Mouse (Mus musculus): Measurements from ENCODE around the gene Tekt5. TPM values are rescaled to one million over a fixed set of nuclear protein-coding genes. Genes with fewer than 3 reads are reported as not detected.

Tekt5 gene
- polyA plus RNA-seq (2016; fragmentation: Nextera tagmentation; extraction: Ambion mirVana): not detected in 2 replicates

DNA sequence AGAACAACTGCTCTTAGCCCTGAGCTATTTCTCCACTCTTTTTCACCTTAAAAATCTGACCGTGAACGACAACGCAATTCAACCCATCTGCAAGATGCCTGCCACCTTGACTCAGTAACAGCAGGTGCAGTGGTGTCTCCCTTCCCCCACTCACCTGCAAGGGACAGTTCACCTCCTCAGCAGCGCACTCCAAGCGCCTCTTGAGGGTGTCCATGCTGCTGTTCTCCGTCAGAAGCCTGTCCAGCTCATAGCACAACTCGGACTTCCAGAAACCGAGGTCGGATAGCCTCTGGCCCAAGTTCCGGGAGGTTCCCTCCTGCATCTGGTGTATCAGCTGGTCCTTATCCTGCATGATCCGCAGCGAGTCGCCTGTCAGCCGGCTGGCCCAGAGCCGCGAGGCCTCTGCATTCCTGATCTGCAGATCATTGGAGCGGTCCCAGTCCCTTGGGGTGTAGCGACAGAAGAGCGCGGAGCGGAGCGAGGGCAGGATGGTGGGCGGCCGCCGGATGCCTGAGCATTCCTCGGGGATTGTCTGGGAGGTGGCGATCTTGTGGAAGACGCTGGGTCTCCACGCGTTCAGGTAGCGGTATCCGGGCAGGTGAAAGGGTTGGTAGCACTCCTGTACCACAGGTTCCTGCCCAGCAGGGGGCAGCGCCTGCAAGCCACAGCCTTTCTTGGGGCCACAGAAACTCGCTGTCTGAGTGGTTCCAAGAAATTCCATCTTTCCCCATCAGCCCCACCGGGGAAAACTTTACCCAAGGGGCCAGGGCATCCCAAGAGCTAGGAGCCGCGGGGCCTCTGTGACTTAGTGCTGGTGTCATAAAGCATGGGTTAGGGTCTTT lies at the start of gene Tekt5:
Gene Tekt5 (minus strand): TSS at position 792 of the 842 bp plus-strand sequence.
- H3K36me3 ChIP-seq: no peaks in the 10 kb centered on the region
- peak within 1 kb of the TSS; percentile 47 for H3K4me3 ChIP-seq
- DNase-seq (ENCODE audit: low spot score): peak; percentile 44
- peaks cover 33% of the 10 kb centered on the region for H3K27me3 ChIP-seq (ENCODE audit: low read depth, poor library complexity, severe bottlenecking)
- peaks cover 8% of the 10 kb centered on the region for H3K4me1 ChIP-seq
- no peaks in the 10 kb centered on the region for H3K9me3 ChIP-seq (replicated peaks)
- WGBS: 8% methylated on average over 37 of the region's 37 CpGs
- no peak within 1 kb of the TSS for H3K27ac ChIP-seq (replicated peaks)

- Histone ChIP-seq H3K9me3 (replicated peaks) (no peaks in the 10 kb centered on the region), H3K27me3 (ENCODE audit: low read depth, poor library complexity, severe bottlenecking) (no peaks in the 10 kb centered on the region), H3K4me1 (peaks cover 25% of the 10 kb centered on the region), H3K4me3 (no peak overlapping the region), H3K27ac (replicated peaks) (no peak overlapping the region), H3K36me3 (no peaks in the 10 kb centered on the region)
- no peak for DNase-seq (ENCODE audit: low spot score)
These were observed 48.4 kb upstream of the Tekt5 start for GRCm38 (mm10) chr16:10443723-10444122.

- no peak overlapping the region for H3K4me3 ChIP-seq
- no peaks in the 10 kb centered on the region for H3K9me3 ChIP-seq (replicated peaks)
- no peak overlapping the region for H3K27ac ChIP-seq (replicated peaks)
- WGBS: 91% methylated on average over 4 of the region's 4 CpGs
- H3K4me1 ChIP-seq: peaks cover 12% of the 10 kb centered on the region
- peaks cover 10% of the 10 kb centered on the region; the same call in 1 of the 2 replicates for H3K36me3 ChIP-seq
- H3K27me3 ChIP-seq (ENCODE audit: low read depth, poor library complexity, severe bottlenecking): no peaks in the 10 kb centered on the region
- DNase-seq (ENCODE audit: low spot score): no peak
These were observed 46.5 kb upstream of the Tekt5 start for GRCm38 (mm10) chr16:10441761-10442160.

DNA sequence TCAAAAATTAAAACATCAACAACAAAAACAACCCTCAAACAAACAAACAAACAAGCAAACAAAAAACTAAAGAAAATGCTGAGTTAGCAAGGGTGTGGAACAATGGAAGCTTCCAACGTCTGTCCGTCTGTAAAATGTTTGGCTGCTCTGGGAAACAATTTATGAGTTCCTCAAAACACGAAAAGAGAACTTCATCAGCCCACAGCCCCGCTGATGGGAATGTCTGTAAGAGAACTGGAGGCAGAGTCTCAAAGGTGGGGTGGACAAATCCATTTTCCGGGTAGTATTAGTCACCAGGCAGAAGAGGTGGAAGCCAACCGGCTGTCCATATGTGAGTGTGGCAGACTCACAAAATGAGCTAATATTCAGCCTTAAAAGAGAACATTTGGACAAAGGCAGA lies 46.0 kb upstream of the Tekt5 start:
- H3K27me3 ChIP-seq (ENCODE audit: low read depth, poor library complexity, severe bottlenecking): no peaks in the 10 kb centered on the region
- 84% methylated on average over 6 of the region's 6 CpGs for WGBS
- H3K4me1 ChIP-seq: peaks cover 8% of the 10 kb centered on the region

DNA sequence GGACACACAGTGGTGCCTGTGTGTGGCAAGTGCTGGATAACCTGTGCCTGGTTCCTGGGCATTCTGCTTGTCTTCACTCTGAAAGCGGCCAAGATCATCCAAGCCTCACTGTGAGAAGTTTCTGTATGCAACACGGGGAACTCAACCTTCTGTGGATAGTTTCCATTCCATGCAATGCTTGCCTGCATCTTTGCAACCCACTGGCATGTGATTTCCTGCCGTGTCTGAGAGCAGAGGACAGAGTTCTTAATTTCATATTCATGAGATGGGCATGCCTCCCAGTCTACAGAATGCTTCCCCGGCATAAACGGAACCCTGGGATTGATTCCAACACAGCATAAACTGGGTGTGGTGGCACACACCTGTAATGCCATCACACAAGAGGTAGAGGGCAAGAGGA lies 42.8 kb upstream of the Tekt5 start:
- H3K9me3 ChIP-seq (replicated peaks): no peaks in the 10 kb centered on the region
- no peak for DNase-seq (ENCODE audit: low spot score)
- H3K4me1 ChIP-seq: no peaks in the 10 kb centered on the region
- 91% methylated on average over 5 of the region's 5 CpGs for WGBS
- H3K27ac ChIP-seq (replicated peaks): no peak overlapping the region
- H3K4me3 ChIP-seq: no peak overlapping the region
- H3K27me3 ChIP-seq (ENCODE audit: low read depth, poor library complexity, severe bottlenecking): no peaks in the 10 kb centered on the region
- peaks cover 12% of the 10 kb centered on the region; the same call in 1 of the 2 replicates for H3K36me3 ChIP-seq

More for the DNA sequence above, 46.0 kb upstream of the Tekt5 start:
- DNase-seq (ENCODE audit: low spot score): no peak
- Histone ChIP-seq H3K4me3 (no peak overlapping the region), H3K36me3 (peaks cover 10% of the 10 kb centered on the region; the same call in 1 of the 2 replicates), H3K9me3 (replicated peaks) (no peaks in the 10 kb centered on the region), H3K27ac (replicated peaks) (no peak overlapping the region)

DNA sequence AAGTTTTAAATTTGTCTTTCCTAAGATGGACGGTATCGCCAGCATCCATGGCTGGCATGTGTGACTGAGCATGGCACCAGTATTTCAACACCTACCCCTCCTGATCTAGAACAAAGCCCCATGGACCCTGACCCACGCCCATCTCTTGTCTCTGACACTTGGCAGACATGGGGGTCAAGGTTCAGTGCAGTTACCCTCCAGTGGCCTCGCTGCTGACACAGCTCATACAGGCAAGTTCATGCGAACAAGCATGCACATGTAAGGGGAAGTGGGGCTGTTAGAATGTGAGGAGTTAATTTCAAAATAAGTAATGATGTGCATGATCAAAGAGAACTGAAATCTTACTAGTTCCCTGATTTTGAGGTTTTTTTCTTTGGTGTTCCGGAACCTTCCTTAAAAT lies 40.9 kb upstream of the Tekt5 start:
- Histone ChIP-seq H3K27ac (replicated peaks) (no peak overlapping the region), H3K9me3 (replicated peaks) (no peaks in the 10 kb centered on the region), H3K36me3 (peaks cover 12% of the 10 kb centered on the region; the same call in 1 of the 2 replicates), H3K4me3 (no peak overlapping the region), H3K27me3 (ENCODE audit: low read depth, poor library complexity, severe bottlenecking) (no peaks in the 10 kb centered on the region), H3K4me1 (no peaks in the 10 kb centered on the region)
- DNase-seq (ENCODE audit: low spot score): no peak
- 88% methylated on average over 6 of the region's 6 CpGs for WGBS

DNA sequence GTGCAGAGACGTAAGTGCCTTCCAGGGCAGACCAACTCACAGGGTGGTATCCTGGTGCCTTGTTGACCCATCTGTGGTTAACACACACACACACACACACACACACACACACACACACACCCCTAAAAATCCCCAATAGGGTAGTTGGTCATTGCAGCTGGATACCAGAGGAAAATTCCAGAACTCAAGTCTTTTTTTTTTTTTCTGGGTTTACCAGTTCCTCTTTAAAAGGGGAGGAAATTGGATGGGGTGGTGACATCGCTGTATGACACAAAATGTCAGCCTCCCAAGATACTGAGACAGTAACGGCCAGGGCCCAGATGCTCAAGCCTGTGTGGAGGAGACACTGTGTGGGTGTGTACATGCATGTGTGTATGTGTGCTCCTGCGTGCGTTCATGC lies 38.1 kb upstream of the Tekt5 start:
- WGBS: 89% methylated on average over 5 of the region's 5 CpGs
- H3K36me3 ChIP-seq: peaks cover 12% of the 10 kb centered on the region; the same call in 1 of the 2 replicates
- no peaks in the 10 kb centered on the region for H3K9me3 ChIP-seq (replicated peaks)
- no peak overlapping the region for H3K27ac ChIP-seq (replicated peaks)
- no peak for DNase-seq (ENCODE audit: low spot score)
- no peaks in the 10 kb centered on the region for H3K4me1 ChIP-seq
- no peaks in the 10 kb centered on the region for H3K27me3 ChIP-seq (ENCODE audit: low read depth, poor library complexity, severe bottlenecking)
- H3K4me3 ChIP-seq: no peak overlapping the region

- H3K36me3 ChIP-seq: peaks cover 8% of the 10 kb centered on the region
- DNase-seq (ENCODE audit: low spot score): no peak
- no peaks in the 10 kb centered on the region for H3K27me3 ChIP-seq (ENCODE audit: low read depth, poor library complexity, severe bottlenecking)
- H3K4me1 ChIP-seq: no peaks in the 10 kb centered on the region
- WGBS: 91% methylated on average over 4 of the region's 4 CpGs
- no peak overlapping the region for H3K27ac ChIP-seq (replicated peaks)
- no peak overlapping the region for H3K4me3 ChIP-seq
- H3K9me3 ChIP-seq (replicated peaks): no peaks in the 10 kb centered on the region
These were observed 37.1 kb upstream of the Tekt5 start for GRCm38 (mm10) chr16:10432387-10432786.

GRCm38 (mm10) chr16:10431911-10432310 lies 36.6 kb upstream of the Tekt5 start:
- Histone ChIP-seq H3K4me3 (no peak overlapping the region), H3K9me3 (replicated peaks) (no peaks in the 10 kb centered on the region), H3K27me3 (ENCODE audit: low read depth, poor library complexity, severe bottlenecking) (no peaks in the 10 kb centered on the region), H3K36me3 (peaks cover 13% of the 10 kb centered on the region), H3K4me1 (no peaks in the 10 kb centered on the region), H3K27ac (replicated peaks) (no peak overlapping the region)
- DNase-seq (ENCODE audit: low spot score): no peak
- WGBS: 91% methylated on average over 1 of the region's 1 CpGs

DNA sequence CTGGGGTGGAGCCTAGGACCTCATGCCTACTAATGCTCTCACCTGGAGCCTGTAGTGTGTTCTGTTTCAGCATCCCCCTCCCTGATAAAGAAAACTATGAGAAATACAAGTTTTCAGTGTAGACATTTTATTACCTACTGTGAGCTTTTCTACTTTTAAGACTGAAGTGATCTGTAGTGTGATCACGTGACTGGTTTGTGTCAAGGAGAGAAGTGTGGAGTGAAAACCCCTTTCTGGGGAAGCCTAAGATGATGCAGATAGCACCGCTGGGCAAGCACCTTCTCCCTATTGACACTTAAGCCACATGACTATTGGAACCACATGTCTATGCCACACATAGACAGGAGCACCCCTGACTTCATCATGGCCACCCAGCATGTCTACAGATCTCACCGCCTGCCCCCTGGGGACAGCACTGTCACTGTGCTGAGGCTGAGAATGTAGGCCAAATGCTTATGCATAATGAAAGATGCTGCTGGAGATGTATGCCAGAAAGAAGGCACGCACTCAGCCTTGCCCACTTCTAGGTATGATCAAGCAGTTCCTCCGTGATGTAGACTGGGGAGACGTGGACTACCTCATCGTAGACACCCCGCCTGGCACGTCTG lies 25.3 kb upstream of the Tekt5 start:
- WGBS: 92% methylated on average over 9 of the region's 9 CpGs
- Histone ChIP-seq H3K9me3 (replicated peaks) (0 out of 2 replicates have a peak, but pooled peaks cover 5% of the 10 kb centered on the region), H3K27ac (replicated peaks) (no peak overlapping the region), H3K27me3 (ENCODE audit: low read depth, poor library complexity, severe bottlenecking) (no peaks in the 10 kb centered on the region), H3K4me1 (no peaks in the 10 kb centered on the region), H3K36me3 (peaks cover 100% of the 10 kb centered on the region), H3K4me3 (no peak overlapping the region)
- no peak for DNase-seq (ENCODE audit: low spot score)

DNA sequence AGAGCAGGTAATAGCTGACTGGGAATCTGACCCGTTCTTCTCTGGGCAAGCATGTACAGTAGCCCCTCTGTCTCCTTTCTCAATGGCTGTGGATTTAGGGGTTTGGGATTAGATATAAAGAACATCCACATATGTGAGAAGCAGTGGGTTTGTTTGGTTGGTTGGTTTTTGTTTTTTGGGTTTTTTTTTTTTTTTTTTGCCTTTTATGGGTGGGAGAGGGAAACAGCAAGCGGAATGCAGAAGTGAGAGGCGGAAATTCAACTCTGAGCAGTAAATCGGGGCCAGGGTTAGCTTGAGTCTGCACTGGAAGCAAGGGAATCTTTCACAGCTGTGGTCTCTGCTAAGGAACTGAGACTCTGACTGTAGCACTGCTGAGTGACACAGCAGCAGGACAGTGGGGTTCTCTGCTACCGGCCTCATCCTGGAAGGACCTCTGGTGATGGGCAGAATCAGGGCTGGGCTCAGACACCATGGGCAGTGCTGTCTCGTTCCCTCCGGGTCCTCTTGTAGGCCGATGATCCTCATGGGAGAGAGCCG lies 22.5 kb upstream of the Tekt5 start:
- no peak overlapping the region for H3K4me3 ChIP-seq
- H3K27me3 ChIP-seq (ENCODE audit: low read depth, poor library complexity, severe bottlenecking): no peaks in the 10 kb centered on the region
- H3K27ac ChIP-seq (replicated peaks): no peak overlapping the region
- no peak for DNase-seq (ENCODE audit: low spot score)
- H3K36me3 ChIP-seq: peaks cover 94% of the 10 kb centered on the region
- H3K9me3 ChIP-seq (replicated peaks): 0 out of 2 replicates have a peak, but pooled peaks cover 5% of the 10 kb centered on the region
- H3K4me1 ChIP-seq: peaks cover 2% of the 10 kb centered on the region
- WGBS: 95% methylated on average over 9 of the region's 9 CpGs

DNA sequence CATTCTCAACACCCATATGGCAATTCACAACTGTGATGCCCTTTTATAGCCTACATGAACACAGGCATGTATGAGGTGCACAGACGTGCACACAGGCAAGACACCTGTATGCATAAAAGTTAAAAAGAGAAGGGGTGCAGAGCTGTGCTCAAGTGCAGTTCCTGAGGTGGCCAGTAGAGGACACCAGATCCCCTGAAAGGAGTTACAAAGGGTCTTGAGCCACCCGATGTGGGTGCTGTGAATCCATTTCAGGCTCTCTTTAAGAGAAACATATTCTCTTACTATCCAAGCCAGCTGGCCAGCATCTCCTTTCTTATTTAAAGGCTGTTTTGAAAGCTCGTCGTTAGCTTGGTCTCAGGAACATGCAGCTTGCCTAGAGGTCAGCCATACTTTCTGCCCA lies 21.6 kb upstream of the Tekt5 start:
- Histone ChIP-seq H3K27ac (replicated peaks) (no peak overlapping the region), H3K27me3 (ENCODE audit: low read depth, poor library complexity, severe bottlenecking) (no peaks in the 10 kb centered on the region), H3K9me3 (replicated peaks) (0 out of 2 replicates have a peak, but pooled peaks cover 5% of the 10 kb centered on the region), H3K4me1 (peaks cover 8% of the 10 kb centered on the region), H3K4me3 (no peak overlapping the region), H3K36me3 (peaks cover 85% of the 10 kb centered on the region)
- WGBS: 97% methylated on average over 4 of the region's 4 CpGs
- DNase-seq (ENCODE audit: low spot score): no peak

DNA sequence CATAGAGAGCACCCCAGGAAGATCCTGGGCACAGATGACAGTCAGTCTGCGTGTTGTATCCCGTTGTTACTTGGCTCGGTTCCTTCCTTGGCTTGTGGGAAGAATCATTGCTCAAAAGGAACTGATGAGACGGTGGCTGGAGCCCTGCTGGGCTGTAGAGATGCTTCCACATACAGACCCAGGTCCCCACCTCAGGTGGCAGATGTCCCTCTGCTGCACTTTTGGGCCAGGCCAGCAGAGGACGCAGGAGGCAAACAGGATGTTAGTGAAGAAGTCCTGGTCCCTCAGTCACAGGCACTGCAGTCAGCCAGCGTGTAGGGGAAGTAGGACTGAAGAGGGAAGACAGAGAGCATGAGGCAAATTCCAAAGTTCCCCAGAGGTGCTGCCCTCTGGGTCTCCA lies 20.7 kb upstream of the Tekt5 start:
- 0 out of 2 replicates have a peak, but pooled peaks cover 5% of the 10 kb centered on the region for H3K9me3 ChIP-seq (replicated peaks)
- peaks cover 76% of the 10 kb centered on the region for H3K36me3 ChIP-seq
- peaks cover 14% of the 10 kb centered on the region for H3K4me1 ChIP-seq
- H3K27me3 ChIP-seq (ENCODE audit: low read depth, poor library complexity, severe bottlenecking): no peaks in the 10 kb centered on the region
- no peak overlapping the region for H3K27ac ChIP-seq (replicated peaks)
- no peak for DNase-seq (ENCODE audit: low spot score)
- whole genome bisulfite sequencing: 83% methylated on average over 6 of the region's 6 CpGs
- H3K4me3 ChIP-seq: no peak overlapping the region

All from midbrain, embryonic 10.5 days (tissue).